Mouse (Mus musculus) regulatory T cell (primary cell): ENCODE measurements at regions not wholly inside any gene's neighbourhood (a gene's known extent, or its start where the extent isn't known, plus 50 kb on each side); places are given as distances from the start of the nearest gene placed in this dataset.

Experiments
- in situ Hi-C: fragments of 300-600 bp; cut with MboI, MseI; formaldehyde crosslinking; loops from one replicate; pipeline ENCODE4 v1.15.1; 2025; ENCODE audit warnings: high pct_unique_total_duplicates

GRCm38 (mm10) chr2:146624207-146624606, 112.1 kb upstream of the Ralgapa2 start:
- in situ Hi-C loops = no loop called here

- in situ Hi-C loops = no loop called here
These were observed 113.1 kb upstream of the Ralgapa2 start for GRCm38 (mm10) chr2:146625166-146625751.

DNA sequence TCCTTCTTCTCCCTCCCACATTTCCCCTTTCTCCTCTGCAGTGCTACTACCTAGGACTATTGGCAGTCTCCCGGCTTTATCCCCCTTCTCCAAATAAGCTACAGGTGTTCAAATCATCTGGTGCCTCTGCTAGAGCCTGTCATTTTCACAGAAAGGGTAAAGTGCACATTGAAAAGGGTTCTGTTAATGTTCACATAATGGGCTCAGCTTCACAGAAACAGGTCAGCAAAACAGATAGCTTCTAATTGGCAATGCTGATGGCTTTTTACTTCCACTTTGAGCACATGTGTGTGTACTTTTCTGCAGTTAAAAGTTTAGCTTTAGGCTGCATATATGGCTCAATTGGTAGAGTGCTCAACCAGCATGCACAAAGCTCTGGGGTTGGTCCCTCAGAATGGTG, 114.4 kb upstream of the Ralgapa2 start:
- in situ Hi-C loops = no loop called here

DNA sequence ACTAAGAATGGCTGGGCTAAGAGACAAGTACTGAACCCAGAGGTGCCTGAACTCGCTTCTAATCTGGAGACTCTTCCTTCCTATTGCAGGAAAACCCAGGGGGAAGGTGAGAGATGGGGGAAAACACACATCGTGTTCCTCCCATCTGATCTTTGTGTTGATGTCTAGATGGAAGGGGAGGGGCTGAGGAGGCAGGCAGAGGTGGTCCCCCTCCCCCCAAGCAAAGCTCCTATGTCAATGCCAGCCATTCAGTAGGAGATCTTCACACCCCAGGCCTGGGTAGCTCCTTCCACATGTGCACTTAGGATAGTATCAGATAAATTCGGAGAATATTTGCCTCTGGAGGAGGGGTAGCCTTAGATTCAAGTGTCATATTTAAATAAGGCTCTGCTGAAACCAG, 118.0 kb upstream of the Ralgapa2 start:
- in situ Hi-C loops = no loop called here

- in situ Hi-C loops = no loop called here
These were observed 119.0 kb upstream of the Ralgapa2 start for GRCm38 (mm10) chr2:146631098-146631497.

DNA sequence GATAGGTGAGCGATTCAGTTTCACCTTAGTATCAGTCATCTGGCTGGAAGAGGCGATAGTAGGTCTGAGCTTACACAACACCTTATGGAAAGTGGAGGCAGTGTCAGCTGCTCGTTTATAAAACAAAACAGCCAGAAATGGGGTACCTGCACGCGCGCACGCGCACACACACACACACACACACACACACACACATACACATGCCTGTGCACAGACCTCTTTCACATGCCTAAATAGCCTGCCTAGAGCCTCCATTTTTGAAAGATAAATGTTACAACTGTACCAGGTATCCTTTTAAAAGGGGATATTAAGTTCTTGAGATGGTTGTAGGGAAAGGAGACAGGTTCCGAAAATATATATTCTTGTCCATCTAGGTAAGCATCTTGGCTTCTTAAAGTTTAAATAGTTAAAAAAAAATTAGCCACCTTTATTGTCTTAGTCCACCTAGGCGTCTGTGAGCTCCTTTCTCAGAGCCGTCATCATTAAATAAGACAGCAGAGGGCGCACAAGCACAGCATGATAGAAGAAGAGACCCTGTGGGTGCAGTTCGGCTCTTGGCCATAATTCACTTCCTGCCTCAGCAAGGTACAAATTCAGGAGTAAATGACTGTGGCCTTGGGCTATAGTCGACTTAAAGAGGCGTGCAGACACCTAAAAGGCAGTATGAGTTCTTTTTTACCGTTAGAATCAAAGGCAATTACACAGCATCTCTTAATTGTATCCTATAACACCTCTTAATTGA, 121.4 kb upstream of the Ralgapa2 start:
- in situ Hi-C loops = no loop called here

DNA sequence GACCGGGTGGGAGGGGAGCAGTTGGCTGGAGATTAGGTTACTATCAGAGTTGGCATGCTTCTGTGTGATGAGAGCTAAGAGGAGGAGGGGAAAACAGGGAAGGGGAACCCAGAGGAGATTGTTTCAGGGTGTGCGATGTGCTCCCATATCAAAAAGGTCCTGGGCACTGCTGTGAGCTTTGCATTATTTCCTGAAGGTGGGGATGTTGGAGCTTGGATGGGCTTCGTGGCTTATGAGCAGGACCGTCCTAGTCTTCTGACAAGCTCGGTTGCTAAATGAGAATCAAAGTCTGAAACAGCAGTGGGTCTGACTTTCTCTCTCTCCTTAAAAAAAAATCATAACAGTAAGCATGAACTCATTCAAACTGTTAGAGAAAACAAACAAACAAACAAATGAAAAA, 125.4 kb upstream of the Ralgapa2 start:
- in situ Hi-C loops = no loop called here

GRCm38 (mm10) chr2:146646237-146646972, 134.3 kb upstream of the Ralgapa2 start:
- in situ Hi-C loops = no loop called here

DNA sequence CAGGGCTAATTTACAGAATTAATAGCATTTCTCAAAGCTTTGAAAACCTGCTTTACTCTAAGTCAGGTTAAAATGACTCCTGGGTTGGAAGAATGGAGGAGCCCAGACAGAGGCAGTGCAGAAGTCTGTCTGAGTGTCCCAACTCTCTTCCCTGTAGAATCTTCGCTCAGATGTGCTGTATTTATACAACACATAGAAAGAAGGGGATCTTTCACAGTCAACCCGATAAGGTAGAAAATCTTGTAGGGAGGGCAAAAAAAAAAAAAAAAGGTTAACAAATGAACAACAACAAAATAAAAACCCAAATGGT, 134.8 kb upstream of the Ralgapa2 start:
- in situ Hi-C loops = no loop called here

GRCm38 (mm10) chr2:146661346-146661745, 149.2 kb upstream of the Ralgapa2 start:
- in situ Hi-C loops = no loop called here

DNA sequence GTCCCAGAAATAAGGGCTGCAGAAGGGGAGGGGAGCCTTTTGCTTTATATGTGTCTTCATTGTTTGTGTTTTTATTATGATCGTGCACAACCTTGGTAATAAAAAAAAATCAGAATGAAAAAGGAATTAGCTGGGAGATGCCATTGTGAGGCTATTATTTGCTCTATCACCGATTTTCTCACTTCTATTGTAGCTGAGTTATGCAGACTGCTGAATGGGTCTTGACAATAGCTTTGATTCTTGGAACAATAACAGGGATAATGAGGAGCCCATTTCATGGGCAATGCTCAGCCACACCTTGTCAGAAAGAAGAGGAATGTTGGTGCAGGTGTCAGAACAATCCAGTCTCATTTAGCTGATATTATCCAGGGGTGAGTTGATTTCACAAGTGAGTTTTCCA, 160.6 kb upstream of the Ralgapa2 start:
- in situ Hi-C loops = no loop called here

DNA sequence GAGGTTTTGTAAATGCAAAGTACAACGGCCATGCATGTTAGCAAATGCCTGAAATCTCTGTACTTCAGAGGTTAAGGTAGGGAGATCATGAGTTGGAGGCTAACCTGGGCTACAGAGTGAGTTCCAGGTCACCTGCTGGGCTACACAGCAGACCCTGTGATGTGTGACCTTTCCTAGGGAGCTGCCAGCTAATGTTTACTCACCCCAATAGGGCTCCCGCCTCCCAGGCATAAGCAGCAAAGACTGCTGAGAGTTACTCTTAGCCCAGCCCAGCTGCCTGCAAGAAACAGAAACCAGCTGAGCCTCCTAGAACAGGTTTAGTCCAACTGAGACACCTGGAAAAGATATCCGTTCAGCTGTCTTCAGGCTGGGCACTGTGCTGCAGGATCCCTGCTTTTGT, 169.8 kb upstream of the Ralgapa2 start:
- in situ Hi-C loops = no loop called here

DNA sequence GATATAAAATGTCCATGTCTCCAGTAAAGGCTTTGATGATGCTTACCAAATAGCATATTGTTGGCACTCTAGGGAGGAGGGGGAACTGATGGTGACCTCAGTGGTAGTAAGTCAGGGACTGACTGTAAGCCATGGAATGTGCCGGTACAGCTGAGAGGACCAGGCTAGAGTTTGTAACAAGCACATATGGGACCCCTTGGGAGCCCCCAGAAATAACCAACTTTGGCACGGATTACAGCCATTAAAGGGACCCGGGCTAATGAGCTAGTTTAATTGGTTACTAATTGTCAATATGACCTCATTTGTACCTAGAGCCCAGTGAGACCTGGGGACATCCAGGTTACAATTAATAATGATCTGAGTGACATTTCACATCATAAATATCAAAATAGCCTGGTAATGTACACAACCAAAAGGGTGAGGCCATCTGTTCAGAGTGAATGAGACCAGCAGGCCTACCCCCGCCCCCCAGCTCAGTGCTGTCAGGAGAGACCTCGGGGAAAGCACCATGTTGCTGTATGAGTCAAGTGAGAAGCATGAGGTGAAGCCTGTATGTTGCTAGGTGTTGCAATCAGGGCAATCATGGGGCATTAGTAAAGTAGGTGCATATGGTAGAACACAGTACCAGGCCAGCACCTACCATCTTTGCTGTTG, 169.7 kb upstream of the Kiz start:
- in situ Hi-C loops = no loop called here

DNA sequence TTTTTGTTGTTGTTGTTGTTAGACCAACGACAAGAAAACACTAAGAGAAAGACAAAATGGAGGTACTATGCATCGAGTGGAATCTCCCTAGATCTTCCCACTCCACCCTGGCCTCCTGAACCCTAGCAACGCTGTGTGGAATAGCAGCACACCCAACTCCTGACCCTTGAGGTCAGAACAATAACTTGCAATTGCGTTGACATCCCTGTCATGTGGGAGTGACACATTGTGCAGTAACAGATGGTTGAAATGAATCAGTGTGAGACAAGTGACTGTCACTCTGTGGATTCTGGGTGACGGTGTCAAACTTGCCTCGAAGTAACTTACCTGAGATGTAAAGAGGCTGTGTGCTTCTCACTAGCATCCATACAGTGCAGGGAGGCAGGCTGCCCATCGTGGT, 167.1 kb upstream of the Kiz start:
- in situ Hi-C loops = no loop called here

GRCm38 (mm10) chr2:146693484-146693883, 162.2 kb upstream of the Kiz start:
- in situ Hi-C loops = no loop called here

DNA sequence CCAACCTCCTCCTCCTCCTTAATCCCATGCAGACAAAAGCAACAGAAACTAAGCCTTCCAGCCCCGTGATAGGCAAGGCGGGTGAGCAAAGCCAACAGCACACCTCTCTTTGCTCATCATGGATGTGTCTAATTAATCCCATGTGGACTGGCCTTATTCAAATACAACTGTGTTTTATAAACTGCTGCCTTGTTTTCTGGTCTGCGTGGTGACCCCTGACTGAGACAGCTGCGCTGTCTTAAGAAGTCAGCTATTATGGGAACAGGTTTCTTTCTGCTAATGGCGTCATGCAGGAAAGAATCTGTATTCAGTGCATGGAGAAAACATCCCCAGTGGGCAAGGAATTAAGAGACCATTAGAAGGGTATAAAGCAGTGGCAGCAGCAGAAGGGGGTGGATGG, 161.6 kb upstream of the Kiz start:
- in situ Hi-C loops = no loop called here

DNA sequence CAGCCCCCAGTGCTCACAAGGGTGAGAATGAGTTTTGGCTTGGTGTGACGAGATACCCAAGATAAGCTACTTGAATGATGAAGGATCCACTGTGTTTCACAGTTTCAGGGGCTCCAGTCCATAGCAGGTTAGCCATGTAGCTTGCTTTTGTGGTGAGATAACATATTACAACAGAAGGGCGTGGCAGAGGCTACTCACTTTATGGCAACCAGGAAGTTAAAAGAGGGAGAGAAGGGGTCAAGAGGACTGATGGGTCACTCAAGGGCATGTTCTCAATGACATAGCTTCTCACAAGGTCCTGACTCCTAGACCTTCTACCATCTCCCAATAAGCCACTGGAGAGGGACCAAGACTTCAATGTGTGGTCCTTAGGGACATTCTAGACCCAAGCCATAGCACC, 159.4 kb upstream of the Kiz start:
- in situ Hi-C loops = no loop called here

GRCm38 (mm10) chr2:146696727-146697126, 158.9 kb upstream of the Kiz start:
- in situ Hi-C loops = no loop called here

- in situ Hi-C loops = no loop called here
These were observed 145.0 kb upstream of the Kiz start for GRCm38 (mm10) chr2:146710676-146711075.

DNA sequence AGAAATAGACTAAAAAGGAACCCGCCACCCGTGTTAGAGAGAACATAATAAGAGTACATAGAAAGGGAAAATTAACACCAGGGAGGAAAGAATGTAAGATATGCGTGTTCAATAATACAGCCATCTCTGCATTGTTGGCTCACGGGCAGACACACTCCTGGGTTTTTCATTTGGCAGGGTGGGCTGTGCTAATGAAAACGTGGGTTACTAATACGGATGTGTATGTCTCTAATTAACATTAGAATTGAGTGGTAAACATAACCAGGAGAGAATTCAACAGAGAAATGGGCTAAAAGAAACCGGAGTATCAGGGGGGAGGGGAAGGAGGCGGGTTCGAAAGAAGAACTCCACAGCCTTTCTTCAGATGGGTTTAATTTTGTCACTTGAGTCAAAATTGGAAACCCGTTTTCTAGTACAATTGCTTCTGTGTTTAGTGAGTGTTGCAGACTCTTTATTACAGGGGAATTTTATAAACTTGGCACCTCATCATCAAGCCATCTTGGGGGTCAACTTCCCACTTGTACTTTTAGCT, 134.4 kb upstream of the Kiz start:
- in situ Hi-C loops = no loop called here

DNA sequence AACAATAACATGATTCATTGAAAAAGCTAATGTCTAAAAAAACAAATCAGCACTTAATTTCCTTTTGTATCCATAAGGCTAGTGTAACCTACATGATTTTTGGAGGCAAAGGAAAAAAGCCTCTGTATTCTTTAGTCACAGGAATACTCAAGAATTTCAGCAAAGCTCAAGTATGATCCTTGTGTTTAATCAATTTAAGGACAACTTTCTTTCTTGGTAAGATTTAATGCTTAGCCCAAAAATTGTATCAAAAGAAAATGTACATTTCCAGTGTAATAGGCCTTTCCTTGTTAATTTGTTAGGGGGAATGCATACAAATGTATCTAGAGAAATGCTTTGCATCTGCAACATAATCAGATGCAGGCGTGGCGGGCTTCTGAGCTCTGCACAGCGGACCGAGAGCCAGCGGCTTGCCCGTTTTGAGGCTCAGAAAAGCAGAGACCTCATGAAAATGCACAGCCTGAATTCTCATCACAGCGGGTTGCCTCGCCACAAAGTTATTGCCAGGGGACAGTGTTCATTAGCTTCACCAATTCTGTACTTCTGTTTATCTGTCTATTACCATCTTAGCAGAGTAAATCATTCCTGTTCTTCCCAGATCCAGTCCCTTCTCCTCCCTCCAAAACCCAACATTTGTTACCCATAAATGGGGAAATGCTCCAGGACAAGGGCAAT, 133.2 kb upstream of the Kiz start:
- in situ Hi-C loops = no loop called here

DNA sequence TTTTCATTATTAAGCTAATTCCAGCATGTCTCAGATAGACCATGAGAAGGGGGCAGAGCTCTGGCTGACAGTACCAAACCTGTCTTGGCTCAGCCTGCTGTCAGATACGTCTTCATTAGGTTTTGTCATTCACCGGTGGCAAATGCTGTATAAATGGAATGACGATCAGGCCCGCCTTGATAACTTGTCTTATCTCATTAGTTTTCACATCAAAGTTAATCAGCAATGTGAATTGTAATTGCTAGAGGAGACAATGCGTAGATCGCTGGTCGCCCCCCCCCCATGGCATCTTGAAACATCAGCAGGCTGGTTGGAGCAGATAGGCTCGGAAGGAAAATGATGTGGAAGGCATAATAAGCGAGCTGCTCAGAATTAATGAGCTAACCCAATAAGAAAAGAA, 132.5 kb upstream of the Kiz start:
- in situ Hi-C loops = no loop called here
